Mouse (Mus musculus): Measurements from ENCODE around the gene Tmtc1. TPM values are rescaled to one million over a fixed set of nuclear protein-coding genes. Genes with fewer than 3 reads are reported as not detected.

Gene Tmtc1
- polyA plus RNA-seq, 1 experiment: 3.3 TPM

DNA sequence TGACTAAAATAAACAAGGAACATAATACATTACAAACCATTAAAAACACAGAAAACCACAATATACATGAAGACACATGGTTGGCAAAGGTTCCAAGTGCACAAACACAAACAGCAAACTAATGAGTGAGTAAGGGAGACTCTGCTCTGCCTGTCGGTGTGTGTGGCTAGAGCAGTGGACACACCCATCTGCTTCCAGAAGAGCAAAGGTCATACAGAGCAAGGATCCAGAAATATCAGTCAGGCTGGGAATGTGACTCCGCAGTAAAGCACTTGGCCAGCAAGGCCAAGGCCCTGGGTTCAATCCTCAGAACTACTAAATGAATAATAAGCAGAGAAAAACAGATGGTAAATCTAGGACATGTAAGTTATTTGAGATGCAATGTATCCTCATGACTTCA, 27.6 kb downstream of the Tmtc1 start:
- no peaks in the 10 kb centered on the region for H3K9me3 ChIP-seq (replicated peaks; ENCODE audit: control insufficient read depth, insufficient read depth, low read length, poor library complexity, severe bottlenecking)
- no peak overlapping the region for H3K9ac ChIP-seq (ENCODE audit: low read depth, poor library complexity, severe bottlenecking)
- no peak for TF ChIP-seq CTCF (IDR thresholded peaks at IDR 0.05; ENCODE audit: low read depth, low read length)
- no peak for TF ChIP-seq POLR2A (IDR thresholded peaks at IDR 0.05; ENCODE audit: insufficient read depth, low read length)
- no peak for TF ChIP-seq EP300 (IDR thresholded peaks at IDR 0.05; ENCODE audit: insufficient read depth, low read depth, low read length)
- H3K27me3 ChIP-seq (ENCODE audit: control insufficient read depth, insufficient read depth, low read length, poor library complexity, severe bottlenecking): no peaks in the 10 kb centered on the region; the same call in 1 of the 2 replicates
- no peak overlapping the region for H3K27ac ChIP-seq (ENCODE audit: insufficient read depth, low read length)
- H3K4me3 ChIP-seq (ENCODE audit: low read depth, low read length): no peak overlapping the region
- H3K36me3 ChIP-seq (ENCODE audit: control insufficient read depth, insufficient read depth, low read length, poor library complexity, severe bottlenecking): no peaks in the 10 kb centered on the region
- no peaks in the 10 kb centered on the region for H3K4me1 ChIP-seq (ENCODE audit: control insufficient read depth, insufficient read depth, low read length)

DNA sequence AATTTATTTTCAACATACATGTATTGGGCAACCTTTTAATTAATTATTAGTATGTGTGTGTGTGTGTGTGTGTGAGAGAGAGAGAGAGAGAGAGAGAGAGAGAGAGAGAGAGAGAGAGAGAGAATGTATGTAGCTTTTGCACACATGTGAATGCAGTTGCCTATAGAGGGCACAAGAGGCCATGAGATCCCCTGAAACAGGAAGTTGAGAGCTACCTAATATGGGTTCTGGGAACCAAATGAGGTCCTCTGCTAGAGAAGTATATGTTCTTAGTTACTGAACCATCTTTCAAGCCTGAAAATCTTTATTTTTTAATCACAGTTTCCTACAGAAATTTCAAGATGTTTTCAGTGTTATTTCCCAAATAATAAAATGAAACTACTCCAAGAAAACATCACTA, 30.6 kb downstream of the Tmtc1 start:
- Histone ChIP-seq H3K4me3 (ENCODE audit: low read depth, low read length) (no peak overlapping the region), H3K9me3 (replicated peaks; ENCODE audit: control insufficient read depth, insufficient read depth, low read length, poor library complexity, severe bottlenecking) (no peaks in the 10 kb centered on the region), H3K27ac (ENCODE audit: insufficient read depth, low read length) (no peak overlapping the region), H3K9ac (ENCODE audit: low read depth, poor library complexity, severe bottlenecking) (no peak overlapping the region), H3K27me3 (ENCODE audit: control insufficient read depth, insufficient read depth, low read length, poor library complexity, severe bottlenecking) (no peaks in the 10 kb centered on the region), H3K36me3 (ENCODE audit: control insufficient read depth, insufficient read depth, low read length, poor library complexity, severe bottlenecking) (no peaks in the 10 kb centered on the region), H3K4me1 (ENCODE audit: control insufficient read depth, insufficient read depth, low read length) (no peaks in the 10 kb centered on the region)
- TF ChIP-seq POLR2A (IDR thresholded peaks at IDR 0.05; ENCODE audit: insufficient read depth, low read length): no peak

DNA sequence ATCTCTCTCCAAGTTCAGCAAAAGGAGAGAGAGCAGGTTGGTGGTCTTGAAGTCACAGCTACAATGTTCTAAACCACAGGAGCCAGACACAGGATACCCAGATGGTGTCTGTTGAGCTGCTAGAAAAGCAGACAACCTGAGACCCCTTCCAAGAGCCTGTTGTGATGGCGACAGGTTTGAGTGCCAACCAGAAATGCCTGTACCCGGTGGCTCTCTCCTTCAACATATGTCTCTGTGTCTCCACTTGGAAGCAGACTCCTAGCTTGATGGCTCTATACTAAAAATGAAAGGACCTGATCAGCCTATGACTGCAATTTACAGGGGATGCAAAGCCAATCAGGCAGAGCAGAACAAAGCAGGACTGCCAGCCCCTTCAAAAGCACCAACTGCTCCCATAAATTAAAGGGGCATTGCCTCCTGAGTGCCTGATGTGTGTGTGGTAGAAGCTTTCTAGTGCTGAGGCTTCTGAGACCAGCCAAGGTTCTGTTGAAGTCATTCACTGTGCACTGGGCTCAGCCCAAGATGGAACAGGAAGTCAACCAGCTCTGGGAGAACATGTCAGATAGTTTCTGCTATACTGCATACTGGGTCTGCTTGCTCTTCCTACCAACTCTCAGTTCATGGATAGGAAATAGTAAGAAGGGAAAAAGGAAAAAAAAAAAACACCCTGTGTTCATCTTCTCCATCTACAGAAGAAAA, 37.2 kb downstream of the Tmtc1 start:
- H3K9me3 ChIP-seq (replicated peaks; ENCODE audit: control insufficient read depth, insufficient read depth, low read length, poor library complexity, severe bottlenecking): no peaks in the 10 kb centered on the region
- TF ChIP-seq EP300 (IDR thresholded peaks at IDR 0.05; ENCODE audit: insufficient read depth, low read depth, low read length) (no peak), CTCF (IDR thresholded peaks at IDR 0.05; ENCODE audit: low read depth, low read length) (no peak), POLR2A (IDR thresholded peaks at IDR 0.05; ENCODE audit: insufficient read depth, low read length) (no peak)
- no peak overlapping the region for H3K4me3 ChIP-seq (ENCODE audit: low read depth, low read length)
- peaks cover 1% of the 10 kb centered on the region for H3K4me1 ChIP-seq (ENCODE audit: control insufficient read depth, insufficient read depth, low read length)
- no peaks in the 10 kb centered on the region for H3K36me3 ChIP-seq (ENCODE audit: control insufficient read depth, insufficient read depth, low read length, poor library complexity, severe bottlenecking)
- H3K27ac ChIP-seq (ENCODE audit: insufficient read depth, low read length): no peak overlapping the region
- H3K9ac ChIP-seq (ENCODE audit: low read depth, poor library complexity, severe bottlenecking): no peak overlapping the region
- no peaks in the 10 kb centered on the region for H3K27me3 ChIP-seq (ENCODE audit: control insufficient read depth, insufficient read depth, low read length, poor library complexity, severe bottlenecking)

DNA sequence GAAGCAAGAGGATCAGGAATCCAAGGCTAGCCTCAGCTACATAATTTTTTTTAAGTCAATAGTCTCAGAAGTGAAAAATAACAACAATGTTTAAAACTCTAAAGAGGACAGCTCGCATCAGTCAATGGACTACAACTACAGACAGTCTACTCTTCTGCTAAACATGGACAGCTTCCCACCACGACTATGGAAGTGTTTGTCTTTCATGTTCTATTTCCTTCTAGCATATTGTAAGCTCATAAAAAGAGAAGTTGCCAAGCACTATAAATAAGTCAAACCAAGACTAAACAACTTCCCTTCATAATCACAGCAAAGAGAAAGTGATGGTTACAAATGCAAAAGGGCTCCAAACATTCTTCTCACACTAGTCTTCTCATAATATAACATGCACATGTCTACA, 38.6 kb downstream of the Tmtc1 start:
- H3K9me3 ChIP-seq (replicated peaks; ENCODE audit: control insufficient read depth, insufficient read depth, low read length, poor library complexity, severe bottlenecking): no peaks in the 10 kb centered on the region
- no peak for TF ChIP-seq CTCF (IDR thresholded peaks at IDR 0.05; ENCODE audit: low read depth, low read length)
- TF ChIP-seq EP300 (IDR thresholded peaks at IDR 0.05; ENCODE audit: insufficient read depth, low read depth, low read length): no peak
- TF ChIP-seq POLR2A (IDR thresholded peaks at IDR 0.05; ENCODE audit: insufficient read depth, low read length): no peak

DNA sequence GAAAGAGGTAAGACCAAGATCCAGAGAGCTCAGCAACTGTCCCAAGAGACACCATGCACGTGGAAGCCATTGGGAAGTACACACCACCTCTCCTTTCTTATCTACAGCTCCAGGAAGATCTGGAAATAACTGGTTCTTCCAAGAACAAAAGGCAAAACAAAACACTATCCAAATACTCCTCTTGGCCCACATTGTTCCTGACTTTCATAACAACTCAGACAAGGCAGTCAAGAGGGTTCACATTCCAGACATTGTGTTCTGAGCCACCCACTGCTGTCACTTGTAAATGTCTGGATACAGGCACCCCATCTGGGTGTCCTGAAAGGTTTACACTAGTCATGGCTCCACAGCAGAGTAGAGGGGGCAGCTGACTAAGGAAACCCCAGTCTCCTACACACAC, 39.7 kb downstream of the Tmtc1 start:
- H3K36me3 ChIP-seq (ENCODE audit: control insufficient read depth, insufficient read depth, low read length, poor library complexity, severe bottlenecking): no peaks in the 10 kb centered on the region
- peaks cover 1% of the 10 kb centered on the region for H3K4me1 ChIP-seq (ENCODE audit: control insufficient read depth, insufficient read depth, low read length)
- H3K9me3 ChIP-seq (replicated peaks; ENCODE audit: control insufficient read depth, insufficient read depth, low read length, poor library complexity, severe bottlenecking): no peaks in the 10 kb centered on the region
- H3K27ac ChIP-seq (ENCODE audit: insufficient read depth, low read length): peak overlapping the region; percentile 33; the same call in 1 of the 2 replicates
- no peak for TF ChIP-seq POLR2A (IDR thresholded peaks at IDR 0.05; ENCODE audit: insufficient read depth, low read length)
- TF ChIP-seq CTCF (IDR thresholded peaks at IDR 0.05; ENCODE audit: low read depth, low read length): no peak
- no peak for TF ChIP-seq EP300 (IDR thresholded peaks at IDR 0.05; ENCODE audit: insufficient read depth, low read depth, low read length)
- H3K9ac ChIP-seq (ENCODE audit: low read depth, poor library complexity, severe bottlenecking): no peak overlapping the region
- H3K27me3 ChIP-seq (ENCODE audit: control insufficient read depth, insufficient read depth, low read length, poor library complexity, severe bottlenecking): no peaks in the 10 kb centered on the region
- no peak overlapping the region for H3K4me3 ChIP-seq (ENCODE audit: low read depth, low read length)

More for the DNA sequence above, 38.6 kb downstream of the Tmtc1 start:
- Histone ChIP-seq H3K4me1 (ENCODE audit: control insufficient read depth, insufficient read depth, low read length) (peaks cover 1% of the 10 kb centered on the region), H3K27ac (ENCODE audit: insufficient read depth, low read length) (no peak overlapping the region), H3K27me3 (ENCODE audit: control insufficient read depth, insufficient read depth, low read length, poor library complexity, severe bottlenecking) (no peaks in the 10 kb centered on the region), H3K4me3 (ENCODE audit: low read depth, low read length) (no peak overlapping the region), H3K9ac (ENCODE audit: low read depth, poor library complexity, severe bottlenecking) (no peak overlapping the region), H3K36me3 (ENCODE audit: control insufficient read depth, insufficient read depth, low read length, poor library complexity, severe bottlenecking) (no peaks in the 10 kb centered on the region)

DNA sequence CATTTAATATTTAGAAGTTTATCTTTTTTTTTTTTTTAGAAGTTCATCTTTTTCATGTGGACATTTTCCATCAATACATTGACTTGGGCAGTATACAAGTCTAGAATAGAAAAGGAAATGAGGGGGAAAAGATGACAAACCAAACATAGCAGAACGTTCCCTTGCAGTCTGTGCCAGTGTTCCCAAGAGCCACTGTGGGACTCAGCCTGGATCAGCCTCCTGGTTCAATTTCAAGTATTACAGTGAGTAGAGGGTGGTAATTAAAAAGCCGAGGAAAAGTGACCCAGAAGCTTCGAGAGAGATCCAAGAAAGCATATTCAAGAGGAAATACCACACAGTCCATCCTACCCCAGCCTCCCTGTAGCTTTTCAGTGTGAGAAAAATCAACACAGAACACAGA, 40.4 kb downstream of the Tmtc1 start:
- Histone ChIP-seq H3K4me3 (ENCODE audit: low read depth, low read length) (no peak overlapping the region), H3K4me1 (ENCODE audit: control insufficient read depth, insufficient read depth, low read length) (peaks cover 1% of the 10 kb centered on the region), H3K9ac (ENCODE audit: low read depth, poor library complexity, severe bottlenecking) (no peak overlapping the region), H3K27ac (ENCODE audit: insufficient read depth, low read length) (no peak overlapping the region), H3K9me3 (replicated peaks; ENCODE audit: control insufficient read depth, insufficient read depth, low read length, poor library complexity, severe bottlenecking) (no peaks in the 10 kb centered on the region), H3K36me3 (ENCODE audit: control insufficient read depth, insufficient read depth, low read length, poor library complexity, severe bottlenecking) (no peaks in the 10 kb centered on the region), H3K27me3 (ENCODE audit: control insufficient read depth, insufficient read depth, low read length, poor library complexity, severe bottlenecking) (no peaks in the 10 kb centered on the region)
- TF ChIP-seq EP300 (IDR thresholded peaks at IDR 0.05; ENCODE audit: insufficient read depth, low read depth, low read length) (no peak), POLR2A (IDR thresholded peaks at IDR 0.05; ENCODE audit: insufficient read depth, low read length) (no peak), CTCF (IDR thresholded peaks at IDR 0.05; ENCODE audit: low read depth, low read length) (no peak)

All from ES-Bruce4 (cell line).